Mouse (Mus musculus) layer of hippocampus, postnatal 10 days (tissue): Measurements from ENCODE around the gene Tex12. TPM values are rescaled to one million over a fixed set of nuclear protein-coding genes. Genes with fewer than 3 reads are reported as not detected.

Experiments
- DNase-seq, 2 experiments: peaks; one replicate each; pipeline ENCODE4 v3.0.0; 2021; ENCODE audit warnings: low spot score in 2 of 2
- total RNA-seq, 2 experiments: library from RNA; stranded (reverse); gene quantifications; 2 replicates each; pipeline ENCODE4 v1.2.3; 2021

Tex12 gene
- total RNA-seq, 2 experiments from 2014 or later = not detected

DNA sequence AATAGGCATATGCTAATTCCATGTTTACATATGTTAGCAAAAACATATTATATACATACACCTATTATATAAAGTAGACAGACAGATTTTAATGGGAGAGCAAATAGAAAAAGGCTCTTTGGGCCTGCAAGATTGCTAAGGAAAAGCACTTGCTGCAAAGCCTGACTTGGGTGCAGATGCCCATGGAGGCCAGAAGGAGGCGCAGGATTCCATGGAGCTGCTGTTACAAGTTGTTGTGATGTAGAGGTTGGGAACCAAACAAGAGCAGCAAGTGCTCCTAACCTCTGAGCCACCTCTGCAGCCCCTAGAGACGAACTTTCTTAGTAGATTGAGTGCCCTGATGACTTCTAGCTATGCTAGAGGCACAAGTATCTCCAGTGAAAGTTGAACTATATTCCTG lies 42.3 kb downstream of the Tex12 start:
- DNase-seq = no peak

- no peak for DNase-seq
Measured at GRCm38 (mm10) chr9:50515462-50515861, 45.7 kb downstream of the Tex12 start.

- DNase-seq = no peak
Measured at GRCm38 (mm10) chr9:50507570-50507969, 53.6 kb downstream of the Tex12 start.

Other genes with a start within 250 kb of the Tex12 start
- gene Rpl10-ps3, start 216.4 kb downstream of the Tex12 start, total RNA-seq = 100 to 1,000 TPM; 384 to 390 TPM
- under 1 TPM in 1 of 2 experiments, not detected in 1; 0.27 TPM for gene Plet1, start 66.8 kb downstream of the Tex12 start, total RNA-seq
- 10 to 100 TPM; 38.2 to 42.9 TPM for gene Pts, start 32.6 kb downstream of the Tex12 start, total RNA-seq
- gene Il18, start 6.5 kb downstream of the Tex12 start, total RNA-seq = 10 to 100 TPM; 23.8 to 27.2 TPM
- 1 to 10 TPM; 1.9 to 2.0 TPM for gene Bco2, start 6.1 kb downstream of the Tex12 start, total RNA-seq
- gene Sdhd, start 42.5 kb upstream of the Tex12 start, total RNA-seq = 100 to 1,000 TPM; 140 to 155 TPM
- 100 to 1,000 TPM; 217 to 234 TPM for gene Timm8b, start 42.6 kb upstream of the Tex12 start, total RNA-seq
- 1 to 10 TPM; 1.9 to 3.1 TPM for gene Pih1d2, start 56.0 kb upstream of the Tex12 start, total RNA-seq
- 10 to 100 TPM; 24.4 to 26.4 TPM for gene Nkapd1, start 56.1 kb upstream of the Tex12 start, total RNA-seq
- gene Dlat, start 98.5 kb upstream of the Tex12 start, total RNA-seq = 100 to 1,000 TPM; 128 to 140 TPM
- gene Dixdc1, start 178.2 kb upstream of the Tex12 start, total RNA-seq = 10 to 100 TPM; 65.0 to 66.6 TPM
- 1 to 10 TPM; 1.3 to 1.8 TPM for gene 2310030G06Rik, start 185.2 kb upstream of the Tex12 start, total RNA-seq
- 10 to 100 TPM; 43.1 to 44.7 TPM for gene Cryab, start 190.0 kb upstream of the Tex12 start, total RNA-seq
- gene Hspb2, start 191.0 kb upstream of the Tex12 start, total RNA-seq = 1 to 10 TPM in 1 of 2 experiments, under 1 TPM in 1; 0.85 to 1.1 TPM
- 1 to 10 TPM; 5.5 to 6.2 TPM for gene Fdxacb1, start 206.9 kb upstream of the Tex12 start, total RNA-seq
- gene Alg9, start 213.7 kb upstream of the Tex12 start, total RNA-seq = 10 to 100 TPM; 35.3 to 35.6 TPM
- gene 1110032A03Rik, start 214.2 kb upstream of the Tex12 start, total RNA-seq = 10 to 100 TPM; 25.8 to 29.4 TPM